Mouse (Mus musculus): ENCODE results near the gene Dab2ip. TPM values are rescaled to one million over a fixed set of nuclear protein-coding genes. Genes with fewer than 3 reads are reported as not detected.
A peak's percentile ranks its signal among the peaks of the same experiment; 100 is the strongest.

Gene Dab2ip
- total RNA-seq, 4 experiments from 2014 or later = 108 to 124 (median 115) TPM

- DNase-seq (ENCODE audit: low spot score in 2 of 2) = peak in 1 of 2 experiments; percentile 40
Observed at GRCm38 (mm10) chr2:35714742-35715167, 156.7 kb downstream of the Dab2ip start.

GRCm38 (mm10) chr2:35715485-35715884 lies 157.4 kb downstream of the Dab2ip start:
- peak in 1 of 2 experiments; percentile 45 for DNase-seq (ENCODE audit: low spot score in 2 of 2)

GRCm38 (mm10) chr2:35716175-35716574 lies 158.1 kb downstream of the Dab2ip start:
- DNase-seq (ENCODE audit: low spot score in 2 of 2) = no peak

GRCm38 (mm10) chr2:35718003-35718500 lies 160.0 kb downstream of the Dab2ip start:
- DNase-seq (ENCODE audit: low spot score in 2 of 2) = no peak

- DNase-seq (ENCODE audit: low spot score in 2 of 2) = no peak
Observed at GRCm38 (mm10) chr2:35718662-35719061, 160.6 kb downstream of the Dab2ip start.

- DNase-seq (ENCODE audit: low spot score in 2 of 2) = no peak
Observed at GRCm38 (mm10) chr2:35719230-35720005, 161.4 kb downstream of the Dab2ip start.

- DNase-seq (ENCODE audit: low spot score in 2 of 2) = peak in 1 of 2 experiments; percentile 65
Observed at GRCm38 (mm10) chr2:35720104-35720503, 162.0 kb downstream of the Dab2ip start.

- no peak for DNase-seq (ENCODE audit: low spot score in 2 of 2)
Observed at GRCm38 (mm10) chr2:35720550-35720949, 162.5 kb downstream of the Dab2ip start.

- DNase-seq (ENCODE audit: low spot score in 2 of 2) = no peak
Observed at GRCm38 (mm10) chr2:35720956-35721355, 162.9 kb downstream of the Dab2ip start.

- no peak for DNase-seq (ENCODE audit: low spot score in 2 of 2)
Observed at GRCm38 (mm10) chr2:35722821-35723220, 164.8 kb downstream of the Dab2ip start.

- DNase-seq (ENCODE audit: low spot score in 2 of 2) = no peak
Observed at GRCm38 (mm10) chr2:35723267-35723666, 165.2 kb downstream of the Dab2ip start.

GRCm38 (mm10) chr2:35723691-35724090 lies 165.6 kb downstream of the Dab2ip start:
- no peak for DNase-seq (ENCODE audit: low spot score in 2 of 2)

- DNase-seq (ENCODE audit: low spot score in 2 of 2) = no peak
Observed at GRCm38 (mm10) chr2:35728633-35729032, 170.6 kb downstream of the Dab2ip start.

- DNase-seq (ENCODE audit: low spot score in 2 of 2) = no peak
Observed at GRCm38 (mm10) chr2:35729077-35730065, 171.3 kb downstream of the Dab2ip start.

GRCm38 (mm10) chr2:35731671-35732449 lies 173.8 kb downstream of the Dab2ip start:
- DNase-seq (ENCODE audit: low spot score in 2 of 2) = no peak

GRCm38 (mm10) chr2:35735001-35735400 lies 176.9 kb downstream of the Dab2ip start:
- DNase-seq (ENCODE audit: low spot score in 2 of 2) = no peak

- DNase-seq (ENCODE audit: low spot score in 2 of 2) = no peak
Observed at GRCm38 (mm10) chr2:35736061-35736460, 178.0 kb downstream of the Dab2ip start.

GRCm38 (mm10) chr2:35737467-35738027 lies 179.5 kb downstream of the Dab2ip start:
- DNase-seq (ENCODE audit: low spot score in 2 of 2) = no peak

- no peak for DNase-seq (ENCODE audit: low spot score in 2 of 2)
Observed at GRCm38 (mm10) chr2:35739669-35740254, 181.7 kb downstream of the Dab2ip start.

GRCm38 (mm10) chr2:35745876-35746275 lies 187.8 kb downstream of the Dab2ip start:
- DNase-seq (ENCODE audit: low spot score in 2 of 2) = no peak

Measured in left cerebral cortex, adult 8-10 months (tissue).